ENCODE assay signal across 25 mouse cellular contexts in the genomic region with DNA sequence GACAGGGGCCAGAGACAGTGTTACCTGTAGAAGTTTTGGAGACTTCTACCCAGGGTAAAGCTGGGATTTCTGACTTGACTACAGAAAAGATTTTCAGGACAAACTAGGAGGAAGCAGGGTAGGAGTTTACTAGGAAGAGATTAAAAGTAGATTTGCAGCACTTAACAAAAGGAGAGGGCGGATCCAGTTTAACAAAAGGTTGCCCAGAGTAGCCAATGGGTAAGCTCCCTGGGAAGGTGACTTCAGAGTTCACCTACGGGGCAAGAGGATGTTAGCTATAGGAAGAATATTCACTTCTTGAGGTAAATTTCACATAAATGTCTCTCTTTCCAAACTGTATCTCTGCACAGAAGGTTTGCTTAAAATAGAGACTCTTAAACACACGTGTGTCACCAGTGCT.
"Had no signal": no experiment of that assay in that cellular context is flagged by ENCODE, and none has a peak within 500 bp of the region (broad histone marks: within the 10 kb centered on the region; RNA-seq: fewer than 3 reads in every experiment).

No protein-coding gene starts in this region.

- H3K4me1 ChIP-seq: heart, embryonic 13.5 days; heart, embryonic 15.5 days; intestine, embryonic 15.5 days; limb, embryonic 13.5 days; limb, embryonic 15.5 days; liver, embryonic 12.5 days had no signal

- ATAC-seq: inflammation-experienced regulatory T-cells, adult 6 months; intestine, embryonic 15.5 days; intestine, postnatal 0 days; liver, embryonic 12.5 days had no signal

- H3K27ac ChIP-seq: heart, adult 2 months; heart, embryonic 13.5 days; heart, embryonic 15.5 days; hindbrain, embryonic 13.5 days; hindbrain, embryonic 15.5 days; intestine, embryonic 15.5 days; layer of hippocampus, adult 2 months; left cerebral cortex, adult 2 months; limb, embryonic 13.5 days; limb, embryonic 15.5 days; liver, embryonic 12.5 days; liver, embryonic 14.5 days had no signal

- H3K9me3 ChIP-seq: heart, embryonic 13.5 days; heart, embryonic 15.5 days; hindbrain, embryonic 15.5 days; intestine, embryonic 15.5 days; limb, embryonic 13.5 days; limb, embryonic 15.5 days had no signal

- H3K4me3 ChIP-seq: heart, adult 2 months; heart, embryonic 13.5 days; heart, embryonic 15.5 days; hindbrain, embryonic 13.5 days; hindbrain, embryonic 15.5 days; intestine, embryonic 15.5 days; layer of hippocampus, adult 2 months; left cerebral cortex, adult 2 months; limb, embryonic 13.5 days; limb, embryonic 15.5 days; liver, embryonic 12.5 days had no signal

- DNase-seq: gastrocnemius, postnatal 14 days; gastrocnemius, postnatal 36 days; heart, adult 2 months; heart, postnatal 14 days; heart, postnatal 36 days; kidney, adult 18-20 months; kidney, adult 8-10 months; kidney, postnatal 10 days; kidney, postnatal 25 days; kidney, postnatal 4 days; left cerebral cortex, postnatal 4 days had no signal

- H3K27me3 ChIP-seq: heart, embryonic 13.5 days; heart, embryonic 15.5 days; hindbrain, embryonic 13.5 days; hindbrain, embryonic 15.5 days; intestine, embryonic 15.5 days; limb, embryonic 13.5 days; limb, embryonic 15.5 days; liver, embryonic 12.5 days had no signal

- H3K4me2 ChIP-seq: heart, embryonic 11.5 days; heart, embryonic 13.5 days; heart, embryonic 15.5 days; hindbrain, embryonic 13.5 days; hindbrain, embryonic 15.5 days; intestine, embryonic 15.5 days; limb, embryonic 13.5 days; limb, embryonic 15.5 days; liver, embryonic 12.5 days had no signal

- H3K9ac ChIP-seq: heart, embryonic 13.5 days; heart, embryonic 15.5 days; hindbrain, embryonic 13.5 days; hindbrain, embryonic 15.5 days; intestine, embryonic 15.5 days; limb, embryonic 13.5 days; limb, embryonic 15.5 days; liver, embryonic 12.5 days; liver, embryonic 14.5 days had no signal

- H3K36me3 ChIP-seq: heart, embryonic 13.5 days; heart, embryonic 15.5 days; hindbrain, embryonic 13.5 days; hindbrain, embryonic 15.5 days; intestine, embryonic 15.5 days; limb, embryonic 13.5 days; limb, embryonic 15.5 days; liver, embryonic 12.5 days had no signal
